Mouse (Mus musculus): ENCODE results near the gene Prss56.

The Prss56 gene

DNA sequence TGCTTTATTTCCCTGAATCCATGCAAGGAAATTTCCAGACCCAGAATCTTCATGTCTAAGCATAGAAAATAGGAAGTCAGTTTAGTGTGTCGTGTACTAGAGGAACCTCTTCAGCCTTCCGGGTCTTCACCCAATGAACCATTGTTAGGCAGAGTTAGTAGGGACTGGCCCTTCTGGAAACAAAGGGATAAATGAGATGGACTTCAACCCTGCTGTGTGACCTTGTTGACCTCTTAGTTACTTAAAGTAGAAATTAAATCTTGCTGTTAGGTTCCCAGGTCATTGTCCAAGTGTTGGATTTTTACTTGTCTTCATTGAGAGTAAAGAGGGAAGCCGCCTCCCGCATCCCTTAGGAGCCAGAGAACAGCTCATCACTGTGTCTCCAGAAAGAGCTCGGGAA is 47.5 kb downstream of the Prss56 start:
- DNase-seq (ENCODE audit: low spot score in 2 of 2) = no peak

DNA sequence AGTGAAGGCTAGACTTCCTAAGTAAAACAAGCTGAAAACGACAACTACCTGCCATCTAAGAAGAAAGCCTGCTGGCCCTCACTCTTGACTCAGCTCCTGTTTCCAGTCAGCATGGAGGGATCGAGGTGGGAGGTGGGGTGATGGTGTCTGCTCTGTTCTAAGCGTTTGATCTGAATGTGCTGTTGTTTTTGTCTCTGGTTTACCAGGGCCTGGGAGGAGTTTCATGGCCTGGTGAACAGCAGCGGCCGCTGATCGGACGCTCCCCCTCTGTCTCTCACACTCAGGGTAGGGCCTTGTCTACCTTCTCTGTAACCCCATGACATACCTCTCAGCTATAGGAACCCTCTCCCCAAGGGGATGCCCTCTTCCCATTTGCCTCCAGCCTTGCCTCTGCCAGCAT is 49.1 kb downstream of the Prss56 start:
- DNase-seq (ENCODE audit: low spot score in 2 of 2) = no peak
